ENCODE assay signal across 9 mouse cellular contexts in genomic region chr11:76478676-76479655, GRCm38 (mm10).
A peak's percentile ranks its signal among the peaks of the same experiment; 100 is the strongest.
DNase-seq lines count a peak whose midpoint lies in the region; ATAC-seq lines count a peak whose summit lies in the region.
"Had no signal": no experiment of that assay in that cellular context is flagged by ENCODE, and none has a peak within 500 bp of the region (broad histone marks: within the 10 kb centered on the region; RNA-seq: fewer than 3 reads in every experiment).

No protein-coding gene starts in this region.

- peaks cover 7% of the 10 kb centered on the region; the same call in 1 of the 2 replicates for H3K4me1 ChIP-seq in forebrain, embryonic 11.5 days (replicated peaks; ENCODE audit: control insufficient read depth, insufficient read depth, low read length)
- H3K4me1 ChIP-seq in forebrain, embryonic 12.5 days, result peaks cover 34% of the 10 kb centered on the region
- H3K4me1 ChIP-seq in kidney, embryonic 15.5 days, result peaks cover 50% of the 10 kb centered on the region
- peaks cover 28% of the 10 kb centered on the region for H3K4me1 ChIP-seq in stomach, embryonic 15.5 days

- peak; percentile 49 for DNase-seq in forebrain, embryonic 11.5 days (ENCODE audit: low spot score)
- DNase-seq in thymus, postnatal 14 days, result peak; percentile 35
- no peak for DNase-seq in thymus, adult 18-20 months
- DNase-seq in gastrocnemius, postnatal 4 days (ENCODE audit: low spot score in 2 of 2), result no peak
- no peak for DNase-seq in gastrocnemius, postnatal 14 days

- H3K9ac ChIP-seq in forebrain, embryonic 11.5 days (ENCODE audit: low read length), result no peak overlapping the region
- H3K9ac ChIP-seq in forebrain, embryonic 12.5 days, result no peak overlapping the region
- H3K9ac ChIP-seq in kidney, embryonic 15.5 days, result no peak overlapping the region
- no peak overlapping the region for H3K9ac ChIP-seq in stomach, embryonic 15.5 days
- H3K9ac ChIP-seq: midbrain, embryonic 15.5 days had no signal

- no peaks in the 10 kb centered on the region for H3K27me3 ChIP-seq in forebrain, embryonic 11.5 days (ENCODE audit: control insufficient read depth, insufficient read depth, low read length)
- no peaks in the 10 kb centered on the region for H3K27me3 ChIP-seq in forebrain, embryonic 12.5 days
- no peaks in the 10 kb centered on the region for H3K27me3 ChIP-seq in kidney, embryonic 15.5 days
- H3K27me3 ChIP-seq in stomach, embryonic 15.5 days (replicated peaks), result no peaks in the 10 kb centered on the region
- H3K27me3 ChIP-seq: midbrain, embryonic 15.5 days had no signal

- H3K36me3 ChIP-seq in forebrain, embryonic 11.5 days (ENCODE audit: control insufficient read depth, insufficient read depth, low read length), result no peaks in the 10 kb centered on the region
- H3K36me3 ChIP-seq in forebrain, embryonic 12.5 days (replicated peaks), result peaks cover 33% of the 10 kb centered on the region
- H3K36me3 ChIP-seq in kidney, embryonic 15.5 days, result peaks cover 48% of the 10 kb centered on the region
- H3K36me3 ChIP-seq in stomach, embryonic 15.5 days, result peaks cover 15% of the 10 kb centered on the region

- H3K9me3 ChIP-seq in forebrain, embryonic 11.5 days (ENCODE audit: control insufficient read depth, low read length), result no peaks in the 10 kb centered on the region
- no peaks in the 10 kb centered on the region for H3K9me3 ChIP-seq in forebrain, embryonic 12.5 days
- no peaks in the 10 kb centered on the region for H3K9me3 ChIP-seq in kidney, embryonic 15.5 days (replicated peaks)
- no peaks in the 10 kb centered on the region for H3K9me3 ChIP-seq in stomach, embryonic 15.5 days
- H3K9me3 ChIP-seq: midbrain, embryonic 15.5 days had no signal

- intact Hi-C loops in gastrocnemius, postnatal 14 days (cut with DNase I; ENCODE audit: low total_unique reads), result no loop called here

- ATAC-seq in forebrain, embryonic 11.5 days (replicated peaks; ENCODE audit: low FRiP score), result no peak
- no peak for ATAC-seq in forebrain, embryonic 12.5 days (ENCODE audit: low FRiP score)
- ATAC-seq in kidney, embryonic 15.5 days (replicated peaks; ENCODE audit: low FRiP score), result no peak
- ATAC-seq in stomach, embryonic 15.5 days (ENCODE audit: insufficient read depth, low FRiP score, low read depth), result no peak
- ATAC-seq: midbrain, embryonic 15.5 days had no signal

- H3K4me3 ChIP-seq in forebrain, embryonic 11.5 days (ENCODE audit: low read depth, low read length), result no peak overlapping the region
- no peak overlapping the region for H3K4me3 ChIP-seq in forebrain, embryonic 12.5 days (replicated peaks)
- H3K4me3 ChIP-seq in kidney, embryonic 15.5 days (replicated peaks), result no peak overlapping the region
- H3K4me3 ChIP-seq in stomach, embryonic 15.5 days (replicated peaks), result no peak overlapping the region
- H3K4me3 ChIP-seq: midbrain, embryonic 15.5 days had no signal

- no peak overlapping the region for H3K4me2 ChIP-seq in forebrain, embryonic 11.5 days (ENCODE audit: low read depth, low read length, severe bottlenecking)
- no peak overlapping the region for H3K4me2 ChIP-seq in forebrain, embryonic 12.5 days
- no peak overlapping the region for H3K4me2 ChIP-seq in kidney, embryonic 15.5 days
- H3K4me2 ChIP-seq in stomach, embryonic 15.5 days, result no peak overlapping the region
- H3K4me2 ChIP-seq: midbrain, embryonic 15.5 days had no signal

- WGBS in forebrain, embryonic 11.5 days, result 88% methylated on average over 13 of the region's 13 CpGs
- 88% methylated on average over 13 of the region's 13 CpGs for WGBS in forebrain, embryonic 12.5 days
- WGBS in kidney, embryonic 15.5 days, result 73% methylated on average over 13 of the region's 13 CpGs
- WGBS in stomach, embryonic 15.5 days, result 82% methylated on average over 13 of the region's 13 CpGs

- H3K27ac ChIP-seq in forebrain, embryonic 11.5 days (ENCODE audit: low read depth, low read length), result no peak overlapping the region
- H3K27ac ChIP-seq in forebrain, embryonic 12.5 days, result no peak overlapping the region
- peak overlapping the region; percentile 54 for H3K27ac ChIP-seq in kidney, embryonic 15.5 days
- peak overlapping the region; percentile 33; the same call in 1 of the 2 replicates for H3K27ac ChIP-seq in stomach, embryonic 15.5 days
- H3K27ac ChIP-seq: midbrain, embryonic 15.5 days had no signal

Comparison
In these comparisons a context has a peak if more than half of its experiments do, and no peak if none do; other contexts are left out.
1. DNase-seq: peak in forebrain, embryonic 11.5 days (single experiment) and thymus, postnatal 14 days (single experiment); none in thymus, adult 18-20 months (0 of 2), gastrocnemius, postnatal 4 days (0 of 2) and gastrocnemius, postnatal 14 days (single experiment).
2. H3K27ac ChIP-seq: peak in kidney, embryonic 15.5 days (single experiment) and stomach, embryonic 15.5 days (single experiment); none in forebrain, embryonic 11.5 days (single experiment) and forebrain, embryonic 12.5 days (single experiment).